Mouse (Mus musculus) small intestine, adult 2 months (tissue): Measurements from ENCODE around the gene Olfr820.
"Not testable (repeated sequence)": the region's sequence is repeated elsewhere in the genome, so short reads cannot be mapped to it uniquely, and the experiment has no call there.

Experiments
- CTCF ChIP-seq: fragments of 200-500 bp; IDR thresholded peaks from 2 replicates; pipeline ENCODE4 v1.5.1; 2012; ENCODE audit warnings: low read depth, mild to moderate bottlenecking, control low read depth, inconsistent platforms, low read length, moderate library complexity, mixed read lengths; ENCODE audit not compliant: insufficient replicate concordance, insufficient read length; ENCODE audit errors: extremely low read depth
- POLR2A ChIP-seq: fragments of 200-500 bp; IDR thresholded peaks from 2 replicates; pipeline ENCODE4 v1.6.1; 2012; ENCODE audit warnings: low read depth, mild to moderate bottlenecking, control low read depth, inconsistent platforms, low read length, moderate library complexity

DNA sequence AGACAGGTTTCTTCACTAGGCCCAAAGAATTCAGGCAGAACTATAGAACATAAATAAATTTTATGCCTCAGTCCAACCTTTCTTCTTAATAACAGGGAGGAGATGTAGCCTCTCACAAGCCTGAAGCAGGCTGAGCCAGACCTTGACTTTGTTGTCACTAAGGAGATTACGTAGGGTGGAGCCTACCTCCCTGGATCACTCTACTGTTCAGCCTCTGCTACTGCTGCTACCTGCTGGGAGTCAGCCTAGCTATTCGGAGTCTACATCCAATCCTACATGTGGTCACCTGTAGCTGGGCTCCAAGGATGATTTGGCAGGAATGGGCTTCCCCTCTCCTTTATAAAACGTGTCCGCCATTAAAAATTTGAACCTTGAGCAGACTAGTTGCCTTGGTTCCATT is 7.1 kb upstream of the Olfr820 start:
- not testable (repeated sequence) for TF ChIP-seq CTCF, POLR2A
